ENCODE assay signal across 29 mouse cellular contexts in genomic region chr9:46749441-46749840, GRCm38 (mm10).
DNase-seq lines count a peak whose midpoint lies in the region; ATAC-seq and TF ChIP-seq lines count a peak whose summit lies in the region.
"Had no signal": no experiment of that assay in that cellular context is flagged by ENCODE, and none has a peak within 500 bp of the region (broad histone marks: within the 10 kb centered on the region; RNA-seq: fewer than 3 reads in every experiment).

No protein-coding gene starts in this region.

- no peak for ATAC-seq in forebrain, embryonic 15.5 days (replicated peaks)
- no peak for ATAC-seq in forebrain, embryonic 11.5 days (replicated peaks; ENCODE audit: low FRiP score)
- peak; percentile 53; the same call in 1 of the 2 replicates for ATAC-seq in hindbrain, postnatal 0 days
- ATAC-seq in hindbrain, embryonic 13.5 days (ENCODE audit: low FRiP score) = no peak
- ATAC-seq in midbrain, postnatal 0 days (ENCODE audit: low FRiP score) = no peak
- ATAC-seq in kidney, embryonic 14.5 days (ENCODE audit: low FRiP score, low TSS enrichment) = no peak
- ATAC-seq: CD4-positive, CD25-positive, alpha-beta regulatory T cell, adult 4 months; inflammation-experienced regulatory T-cells, adult 6 months; lung, postnatal 0 days had no signal

- no peaks in the 10 kb centered on the region for H3K9me3 ChIP-seq in forebrain, embryonic 15.5 days
- no peaks in the 10 kb centered on the region for H3K9me3 ChIP-seq in forebrain, embryonic 11.5 days (ENCODE audit: control insufficient read depth, low read length)
- H3K9me3 ChIP-seq in hindbrain, postnatal 0 days (ENCODE audit: low read length) = no peaks in the 10 kb centered on the region
- H3K9me3 ChIP-seq in hindbrain, embryonic 13.5 days = no peaks in the 10 kb centered on the region
- H3K9me3 ChIP-seq in midbrain, postnatal 0 days (ENCODE audit: low read length) = no peaks in the 10 kb centered on the region
- no peaks in the 10 kb centered on the region for H3K9me3 ChIP-seq in midbrain, embryonic 10.5 days (replicated peaks)
- H3K9me3 ChIP-seq in kidney, embryonic 14.5 days (ENCODE audit: control insufficient read depth, low read length) = no peaks in the 10 kb centered on the region
- H3K9me3 ChIP-seq: embryonic facial prominence, embryonic 12.5 days; heart, embryonic 15.5 days; kidney, embryonic 15.5 days; limb, embryonic 10.5 days; limb, embryonic 15.5 days; liver, embryonic 13.5 days; neural tube, embryonic 13.5 days; stomach, embryonic 15.5 days had no signal

- no peak overlapping the region for H3K4me3 ChIP-seq in forebrain, embryonic 15.5 days
- H3K4me3 ChIP-seq in forebrain, embryonic 11.5 days (ENCODE audit: low read depth, low read length) = no peak overlapping the region
- H3K4me3 ChIP-seq in hindbrain, postnatal 0 days (ENCODE audit: low read length) = no peak overlapping the region
- no peak overlapping the region for H3K4me3 ChIP-seq in hindbrain, embryonic 13.5 days
- no peak overlapping the region for H3K4me3 ChIP-seq in midbrain, postnatal 0 days (ENCODE audit: low read depth, low read length)
- H3K4me3 ChIP-seq in midbrain, embryonic 10.5 days = no peak overlapping the region
- no peak overlapping the region for H3K4me3 ChIP-seq in kidney, embryonic 14.5 days (ENCODE audit: low read length)
- H3K4me3 ChIP-seq: embryonic facial prominence, embryonic 12.5 days; heart, embryonic 15.5 days; kidney, embryonic 15.5 days; layer of hippocampus, adult 2 months; limb, embryonic 10.5 days; limb, embryonic 15.5 days; liver, embryonic 13.5 days; megakaryocyte, embryonic 14.5 days; neural tube, embryonic 13.5 days; stomach, embryonic 15.5 days had no signal

- no peaks in the 10 kb centered on the region for H3K36me3 ChIP-seq in forebrain, embryonic 15.5 days
- H3K36me3 ChIP-seq in forebrain, embryonic 11.5 days (ENCODE audit: control insufficient read depth, insufficient read depth, low read length) = no peaks in the 10 kb centered on the region
- no peaks in the 10 kb centered on the region for H3K36me3 ChIP-seq in hindbrain, postnatal 0 days (ENCODE audit: insufficient read depth, low read length)
- no peaks in the 10 kb centered on the region for H3K36me3 ChIP-seq in hindbrain, embryonic 13.5 days
- H3K36me3 ChIP-seq in midbrain, postnatal 0 days (ENCODE audit: insufficient read depth, low read length) = no peaks in the 10 kb centered on the region
- no peaks in the 10 kb centered on the region for H3K36me3 ChIP-seq in midbrain, embryonic 10.5 days
- H3K36me3 ChIP-seq in kidney, embryonic 14.5 days (ENCODE audit: control insufficient read depth, insufficient read depth, low read length) = no peaks in the 10 kb centered on the region
- H3K36me3 ChIP-seq: embryonic facial prominence, embryonic 12.5 days; heart, embryonic 15.5 days; kidney, embryonic 15.5 days; limb, embryonic 10.5 days; limb, embryonic 15.5 days; liver, embryonic 13.5 days; neural tube, embryonic 13.5 days; stomach, embryonic 15.5 days had no signal

- no peak overlapping the region for H3K4me2 ChIP-seq in forebrain, embryonic 15.5 days (replicated peaks)
- no peak overlapping the region for H3K4me2 ChIP-seq in forebrain, embryonic 11.5 days (ENCODE audit: low read depth, low read length, severe bottlenecking)
- H3K4me2 ChIP-seq in hindbrain, postnatal 0 days (ENCODE audit: low read depth, low read length) = no peak overlapping the region
- H3K4me2 ChIP-seq in hindbrain, embryonic 13.5 days = no peak overlapping the region
- H3K4me2 ChIP-seq in midbrain, postnatal 0 days (ENCODE audit: low read depth, low read length, poor library complexity, severe bottlenecking) = no peak overlapping the region
- no peak overlapping the region for H3K4me2 ChIP-seq in kidney, embryonic 14.5 days (replicated peaks; ENCODE audit: low read depth, low read length)
- H3K4me2 ChIP-seq: embryonic facial prominence, embryonic 12.5 days; heart, embryonic 15.5 days; kidney, embryonic 15.5 days; limb, embryonic 15.5 days; liver, embryonic 13.5 days; neural tube, embryonic 13.5 days; stomach, embryonic 15.5 days had no signal

- no peak for DNase-seq in forebrain, embryonic 11.5 days (ENCODE audit: low spot score)
- peak; percentile 52 for DNase-seq in hindbrain, postnatal 0 days (ENCODE audit: low spot score)
- peak; percentile 54 for DNase-seq in midbrain, postnatal 0 days (ENCODE audit: low spot score)
- DNase-seq in midbrain, embryonic 10.5 days (ENCODE audit: low spot score) = no peak
- peak; percentile 65 for DNase-seq in brain, embryonic 14.5 days (ENCODE audit: low read depth)
- DNase-seq: adrenal gland, postnatal 14 days; cerebellum, adult 2 months; cerebellum, postnatal 36 days; embryo, embryonic 11 days; kidney, adult 11 months; kidney, postnatal 25 days; liver, embryonic 13.5 days; lung, adult 18-20 months; lung, postnatal 4 days had no signal

- 61% methylated on average over 6 of the region's 6 CpGs for WGBS in forebrain, embryonic 15.5 days
- 83% methylated on average over 6 of the region's 6 CpGs for WGBS in forebrain, embryonic 11.5 days
- WGBS in hindbrain, postnatal 0 days = 44% methylated on average over 6 of the region's 6 CpGs
- WGBS in hindbrain, embryonic 13.5 days = 72% methylated on average over 6 of the region's 6 CpGs
- 50% methylated on average over 6 of the region's 6 CpGs for WGBS in midbrain, postnatal 0 days
- 83% methylated on average over 6 of the region's 6 CpGs for WGBS in midbrain, embryonic 10.5 days
- WGBS in kidney, embryonic 14.5 days = 79% methylated on average over 6 of the region's 6 CpGs

- peaks cover 29% of the 10 kb centered on the region for H3K4me1 ChIP-seq in forebrain, embryonic 15.5 days
- peaks cover 2% of the 10 kb centered on the region; the same call in 1 of the 2 replicates for H3K4me1 ChIP-seq in forebrain, embryonic 11.5 days (replicated peaks; ENCODE audit: control insufficient read depth, insufficient read depth, low read length)
- no peaks in the 10 kb centered on the region for H3K4me1 ChIP-seq in hindbrain, postnatal 0 days (ENCODE audit: insufficient read depth, low read length)
- H3K4me1 ChIP-seq in hindbrain, embryonic 13.5 days (replicated peaks) = peaks cover 22% of the 10 kb centered on the region
- peaks cover 7% of the 10 kb centered on the region; the same call in 1 of the 2 replicates for H3K4me1 ChIP-seq in midbrain, postnatal 0 days (ENCODE audit: insufficient read depth, low read length)
- H3K4me1 ChIP-seq in midbrain, embryonic 10.5 days = peaks cover 29% of the 10 kb centered on the region
- 0 out of 2 replicates have a peak, but pooled peaks cover 3% of the 10 kb centered on the region for H3K4me1 ChIP-seq in kidney, embryonic 14.5 days (ENCODE audit: control insufficient read depth, insufficient read depth, low read length)
- H3K4me1 ChIP-seq: embryonic facial prominence, embryonic 12.5 days; heart, embryonic 15.5 days; limb, embryonic 10.5 days; limb, embryonic 15.5 days; liver, embryonic 13.5 days; megakaryocyte, embryonic 14.5 days; stomach, embryonic 15.5 days had no signal

- no peaks in the 10 kb centered on the region for H3K27me3 ChIP-seq in forebrain, embryonic 15.5 days
- H3K27me3 ChIP-seq in forebrain, embryonic 11.5 days (ENCODE audit: control insufficient read depth, insufficient read depth, low read length) = no peaks in the 10 kb centered on the region
- no peaks in the 10 kb centered on the region for H3K27me3 ChIP-seq in hindbrain, postnatal 0 days (ENCODE audit: insufficient read depth, low read length)
- H3K27me3 ChIP-seq in hindbrain, embryonic 13.5 days = no peaks in the 10 kb centered on the region; the same call in 1 of the 2 replicates
- H3K27me3 ChIP-seq in midbrain, postnatal 0 days (ENCODE audit: insufficient read depth, low read length) = no peaks in the 10 kb centered on the region
- no peaks in the 10 kb centered on the region; the same call in 1 of the 2 replicates for H3K27me3 ChIP-seq in midbrain, embryonic 10.5 days (ENCODE audit: low read depth, poor library complexity, severe bottlenecking)
- H3K27me3 ChIP-seq in kidney, embryonic 14.5 days (ENCODE audit: control insufficient read depth, insufficient read depth, low read length) = no peaks in the 10 kb centered on the region
- H3K27me3 ChIP-seq: kidney, embryonic 15.5 days; limb, embryonic 15.5 days; liver, embryonic 13.5 days; megakaryocyte, embryonic 14.5 days; neural tube, embryonic 13.5 days; stomach, embryonic 15.5 days had no signal

- H3K9ac ChIP-seq in forebrain, embryonic 15.5 days (replicated peaks) = no peak overlapping the region
- no peak overlapping the region for H3K9ac ChIP-seq in forebrain, embryonic 11.5 days (ENCODE audit: low read length)
- no peak overlapping the region for H3K9ac ChIP-seq in hindbrain, postnatal 0 days (replicated peaks; ENCODE audit: low read length)
- no peak overlapping the region for H3K9ac ChIP-seq in hindbrain, embryonic 13.5 days
- no peak overlapping the region for H3K9ac ChIP-seq in midbrain, postnatal 0 days (replicated peaks; ENCODE audit: low read length, poor library complexity, severe bottlenecking)
- no peak overlapping the region for H3K9ac ChIP-seq in kidney, embryonic 14.5 days (ENCODE audit: low read depth, low read length)
- H3K9ac ChIP-seq: embryonic facial prominence, embryonic 12.5 days; heart, embryonic 15.5 days; kidney, embryonic 15.5 days; limb, embryonic 15.5 days; liver, embryonic 13.5 days; neural tube, embryonic 13.5 days; stomach, embryonic 15.5 days had no signal

- TF ChIP-seq CTCF in hindbrain, postnatal 0 days (IDR thresholded peaks at IDR 0.05; ENCODE audit: low read depth) = no peak
- TF ChIP-seq CTCF in midbrain, postnatal 0 days (IDR thresholded peaks at IDR 0.05) = no peak
- no peak for TF ChIP-seq CTCF in brain, embryonic 14.5 days (IDR thresholded peaks at IDR 0.05; ENCODE audit: borderline replicate concordance, extremely low read depth, insufficient read depth, insufficient read length)

- no peak for TF ChIP-seq POLR2A in brain, embryonic 14.5 days (IDR thresholded peaks at IDR 0.05; ENCODE audit: borderline replicate concordance, extremely low read depth, insufficient read depth, insufficient read length, poor library complexity, severe bottlenecking)

- 0 out of 2 replicates have a peak overlapping the region, but pooled peaks have one; percentile 4 for H3K27ac ChIP-seq in forebrain, embryonic 15.5 days (replicated peaks)
- no peak overlapping the region for H3K27ac ChIP-seq in forebrain, embryonic 11.5 days (ENCODE audit: low read depth, low read length)
- no peak overlapping the region for H3K27ac ChIP-seq in hindbrain, postnatal 0 days
- H3K27ac ChIP-seq in hindbrain, embryonic 13.5 days = no peak overlapping the region
- H3K27ac ChIP-seq in midbrain, postnatal 0 days (ENCODE audit: low read depth, low read length) = no peak overlapping the region
- H3K27ac ChIP-seq in midbrain, embryonic 10.5 days (replicated peaks) = no peak overlapping the region
- no peak overlapping the region for H3K27ac ChIP-seq in kidney, embryonic 14.5 days (ENCODE audit: low read depth, low read length)
- H3K27ac ChIP-seq: embryonic facial prominence, embryonic 12.5 days; heart, embryonic 15.5 days; kidney, embryonic 15.5 days; layer of hippocampus, adult 2 months; limb, embryonic 10.5 days; limb, embryonic 15.5 days; liver, embryonic 13.5 days; neural tube, embryonic 13.5 days; stomach, embryonic 15.5 days had no signal

Comparison
In these comparisons a context has a peak if more than half of its experiments do, and no peak if none do; other contexts are left out.
1. DNase-seq: peak in hindbrain, postnatal 0 days (single experiment), midbrain, postnatal 0 days (single experiment) and brain, embryonic 14.5 days (single experiment); none in forebrain, embryonic 11.5 days (single experiment) and midbrain, embryonic 10.5 days (single experiment).